Comparison of ENCODE assay signal across 8 mouse cellular contexts in the genomic region with DNA sequence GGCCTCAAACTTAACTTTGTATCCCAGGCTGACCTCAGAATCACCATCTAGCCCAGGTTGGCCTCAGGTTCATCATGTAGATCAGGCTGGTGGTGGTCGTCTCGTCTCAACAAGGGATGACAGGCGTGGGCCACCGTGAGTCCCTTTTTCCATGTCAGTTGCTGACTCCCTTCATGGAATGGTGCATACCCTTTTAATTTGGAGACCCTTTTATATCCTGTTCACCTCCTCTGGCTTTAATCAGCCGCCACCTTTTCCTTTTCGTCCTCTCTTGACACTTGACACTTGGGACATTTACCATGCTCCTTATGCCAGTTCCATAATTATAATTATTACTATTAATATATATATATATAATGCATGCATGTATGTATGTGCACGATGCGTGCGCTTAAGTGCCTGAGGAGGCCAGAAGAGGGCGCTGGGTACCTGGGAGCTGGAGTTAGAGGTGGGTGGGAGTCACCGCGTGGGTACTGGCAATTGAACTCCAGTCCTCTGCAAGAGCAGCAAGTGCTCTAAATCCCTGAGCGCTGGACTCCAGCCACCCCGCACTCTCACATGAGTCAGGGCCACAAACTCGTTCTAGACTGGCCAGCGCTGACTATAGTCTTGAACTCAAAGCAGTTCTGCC. TPM values are rescaled to one million over a fixed set of nuclear protein-coding genes. Genes with fewer than 3 reads are reported as not detected.
DNase-seq lines count a peak whose midpoint lies in the region; ATAC-seq and TF ChIP-seq lines count a peak whose summit lies in the region.

No protein-coding gene starts in this region.

- peaks cover 6% of the 10 kb centered on the region for H3K9me3 ChIP-seq in kidney, embryonic 16.5 days (ENCODE audit: low read length)
- peaks cover 4% of the 10 kb centered on the region; the same call in 1 of the 2 replicates for H3K9me3 ChIP-seq in forebrain, embryonic 15.5 days
- no peaks in the 10 kb centered on the region for H3K9me3 ChIP-seq in liver, postnatal 0 days (ENCODE audit: low read length)

- peak overlapping the region; percentile 91 for H3K4me2 ChIP-seq in kidney, embryonic 16.5 days (replicated peaks; ENCODE audit: low read depth, low read length)
- H3K4me2 ChIP-seq in forebrain, embryonic 15.5 days (replicated peaks), result peak overlapping the region; percentile 61
- H3K4me2 ChIP-seq in liver, postnatal 0 days (ENCODE audit: low read depth, low read length), result peak overlapping the region; percentile 97

- H3K4me3 ChIP-seq in kidney, embryonic 16.5 days (ENCODE audit: low read length), result peak overlapping the region; percentile 78
- H3K4me3 ChIP-seq in forebrain, embryonic 15.5 days, result peak overlapping the region; percentile 63
- H3K4me3 ChIP-seq in liver, postnatal 0 days (ENCODE audit: low read depth, low read length), result peak overlapping the region; percentile 76

- H3K4me1 ChIP-seq in kidney, embryonic 16.5 days (ENCODE audit: insufficient read depth, low read length), result peaks cover 12% of the 10 kb centered on the region; the same call in 1 of the 2 replicates
- H3K4me1 ChIP-seq in forebrain, embryonic 15.5 days, result peaks cover 16% of the 10 kb centered on the region
- H3K4me1 ChIP-seq in liver, postnatal 0 days (ENCODE audit: insufficient read depth), result peaks cover 20% of the 10 kb centered on the region

- peak overlapping the region; percentile 93 for H3K9ac ChIP-seq in kidney, embryonic 16.5 days (replicated peaks; ENCODE audit: low read length)
- peak overlapping the region; percentile 75 for H3K9ac ChIP-seq in forebrain, embryonic 15.5 days (replicated peaks)
- H3K9ac ChIP-seq in liver, postnatal 0 days (replicated peaks), result peak overlapping the region; percentile 80

- no peak for DNase-seq in kidney, adult 18-20 months
- peak; percentile 69 for DNase-seq in R1 (ENCODE audit: low read depth, low spot score)
- no peak for DNase-seq in liver, postnatal 0 days
- no peak for DNase-seq in MN1 (ENCODE audit: low spot score)
- no peak for DNase-seq in spleen, adult 18-20 months
- DNase-seq in layer of hippocampus, postnatal 14 days (ENCODE audit: low spot score in 2 of 2), result no peak

- WGBS in kidney, embryonic 16.5 days, result 74% methylated on average over 16 of the region's 16 CpGs
- WGBS in forebrain, embryonic 15.5 days, result 74% methylated on average over 16 of the region's 16 CpGs
- 76% methylated on average over 16 of the region's 16 CpGs for WGBS in liver, postnatal 0 days (ENCODE audit: insufficient replicate concordance)

- peak; percentile 32 for TF ChIP-seq CTCF in liver, postnatal 0 days (IDR thresholded peaks at IDR 0.05; ENCODE audit: low read depth)

- H3K27me3 ChIP-seq in kidney, embryonic 16.5 days (ENCODE audit: insufficient read depth, low read length), result no peaks in the 10 kb centered on the region
- no peaks in the 10 kb centered on the region for H3K27me3 ChIP-seq in forebrain, embryonic 15.5 days
- H3K27me3 ChIP-seq in liver, postnatal 0 days (ENCODE audit: insufficient read depth, low read length), result no peaks in the 10 kb centered on the region

- H3K36me3 ChIP-seq in kidney, embryonic 16.5 days (ENCODE audit: insufficient read depth, low read length), result peaks cover 6% of the 10 kb centered on the region
- H3K36me3 ChIP-seq in forebrain, embryonic 15.5 days, result peaks cover 4% of the 10 kb centered on the region; the same call in 1 of the 2 replicates
- no peaks in the 10 kb centered on the region for H3K36me3 ChIP-seq in liver, postnatal 0 days (replicated peaks; ENCODE audit: insufficient read depth, low read length)

- no peak for TF ChIP-seq EP300 in liver, postnatal 0 days (IDR thresholded peaks at IDR 0.05; ENCODE audit: low read depth)

- H3K27ac ChIP-seq in kidney, embryonic 16.5 days (ENCODE audit: low read length), result no peak overlapping the region
- H3K27ac ChIP-seq in forebrain, embryonic 15.5 days (replicated peaks), result no peak overlapping the region
- no peak overlapping the region for H3K27ac ChIP-seq in liver, postnatal 0 days (ENCODE audit: low read depth)

- 0 out of 2 replicates have a peak, but pooled peaks have one; percentile 2 for ATAC-seq in kidney, embryonic 16.5 days (ENCODE audit: low FRiP score, low TSS enrichment)
- ATAC-seq in forebrain, embryonic 15.5 days (replicated peaks), result 0 out of 2 replicates have a peak, but pooled peaks have one; percentile 1
- no peak for ATAC-seq in liver, postnatal 0 days

RNA-seq across cellular contexts. Expression of a gene that starts 7.0 kb away (rescaled TPM):
- 67.7 and 70.1 TPM in 2 replicates for polyA plus RNA-seq in kidney, embryonic 16.5 days (2015; fragmentation: Nextera tagmentation; extraction: Ambion mirVana)
- polyA plus RNA-seq in forebrain, embryonic 15.5 days (2015; fragmentation: Nextera tagmentation; extraction: Ambion mirVana), result 57.5 and 57.7 TPM in 2 replicates
- 23.8 and 26.0 TPM in 2 replicates for polyA plus RNA-seq in liver, postnatal 0 days (2015; fragmentation: Nextera tagmentation; extraction: Ambion mirVana)
- 10 to 100 TPM; 47.3 to 48.8 TPM for total RNA-seq in layer of hippocampus, postnatal 14 days (2021)

RNA-seq across cellular contexts. Expression of a gene that starts 51.1 kb away (rescaled TPM):
- polyA plus RNA-seq in kidney, embryonic 16.5 days (2015; fragmentation: Nextera tagmentation; extraction: Ambion mirVana), result 43.7 and 46.2 TPM in 2 replicates
- polyA plus RNA-seq in forebrain, embryonic 15.5 days (2015; fragmentation: Nextera tagmentation; extraction: Ambion mirVana), result 72.9 and 82.8 TPM in 2 replicates
- 19.3 and 20.8 TPM in 2 replicates for polyA plus RNA-seq in liver, postnatal 0 days (2015; fragmentation: Nextera tagmentation; extraction: Ambion mirVana)
- total RNA-seq in layer of hippocampus, postnatal 14 days (2021), result 10 to 100 TPM; 29.9 to 34.0 TPM

RNA-seq across cellular contexts. Expression of a gene that starts 51.1 kb away (rescaled TPM):
- polyA plus RNA-seq in kidney, embryonic 16.5 days (2015; fragmentation: Nextera tagmentation; extraction: Ambion mirVana), result 59.2 and 73.9 TPM in 2 replicates
- 23.1 and 29.5 TPM in 2 replicates for polyA plus RNA-seq in forebrain, embryonic 15.5 days (2015; fragmentation: Nextera tagmentation; extraction: Ambion mirVana)
- polyA plus RNA-seq in liver, postnatal 0 days (2015; fragmentation: Nextera tagmentation; extraction: Ambion mirVana), result 291 and 304 TPM in 2 replicates
- 10 to 100 TPM; 19.2 to 21.5 TPM for total RNA-seq in layer of hippocampus, postnatal 14 days (2021)
